Mouse (Mus musculus): ENCODE results near the gene Apom. TPM values are rescaled to one million over a fixed set of nuclear protein-coding genes. Genes with fewer than 3 reads are reported as not detected.

The Apom gene
- polyA plus RNA-seq, 1 experiment from 2014 or later, result 0.99 TPM

DNA sequence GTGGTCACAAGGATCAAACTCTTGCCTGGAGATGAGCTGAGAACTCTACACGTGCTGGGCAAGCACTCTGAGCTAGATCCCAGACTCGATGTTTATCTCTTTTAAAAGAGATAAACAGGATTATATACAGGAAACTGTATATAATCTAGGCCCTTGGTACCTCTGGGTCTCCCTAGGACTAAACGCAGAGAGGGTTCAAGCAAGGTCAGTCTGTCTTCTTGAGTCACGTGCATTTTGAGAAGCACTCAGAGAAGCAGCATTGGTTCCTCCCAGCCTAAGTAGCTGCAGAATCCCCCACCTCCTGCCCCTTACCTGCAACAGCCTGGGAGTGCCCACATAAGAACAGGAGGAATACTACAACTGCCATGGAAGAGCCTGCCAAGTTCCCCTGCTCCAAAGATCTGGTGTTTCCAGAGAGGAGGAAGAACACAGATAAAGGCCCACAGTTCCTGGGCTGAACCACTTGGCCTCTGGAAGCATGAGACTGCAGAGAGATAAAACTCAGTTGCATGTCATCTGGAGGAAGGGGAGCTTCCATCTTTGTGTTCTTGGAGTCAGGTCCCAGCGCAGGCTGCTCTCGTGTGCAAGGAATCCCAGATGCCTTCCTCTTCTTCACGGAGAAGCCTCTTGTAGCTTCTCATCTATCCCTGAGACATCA is 46.5 kb downstream of the Apom start, which contains the start of gene Ly6g6f:
Gene Ly6g6f, minus strand, starts transcription at position 403 of the 658 bp plus-strand sequence.
- WGBS, result 85% methylated on average over 7 of the region's 7 CpGs
- Histone ChIP-seq H3K9me3 (replicated peaks) (no peaks in the 10 kb centered on the region), H3K4me2 (no peak within 1 kb of the TSS), H3K36me3 (ENCODE audit: poor library complexity, severe bottlenecking) (no peaks in the 10 kb centered on the region), H3K9ac (no peak within 1 kb of the TSS), H3K4me1 (peaks cover 12% of the 10 kb centered on the region), H3K4me3 (no peak within 1 kb of the TSS), H3K27me3 (0 out of 2 replicates have a peak, but pooled peaks cover 3% of the 10 kb centered on the region), H3K27ac (no peak within 1 kb of the TSS)
- no peak for ATAC-seq

DNA sequence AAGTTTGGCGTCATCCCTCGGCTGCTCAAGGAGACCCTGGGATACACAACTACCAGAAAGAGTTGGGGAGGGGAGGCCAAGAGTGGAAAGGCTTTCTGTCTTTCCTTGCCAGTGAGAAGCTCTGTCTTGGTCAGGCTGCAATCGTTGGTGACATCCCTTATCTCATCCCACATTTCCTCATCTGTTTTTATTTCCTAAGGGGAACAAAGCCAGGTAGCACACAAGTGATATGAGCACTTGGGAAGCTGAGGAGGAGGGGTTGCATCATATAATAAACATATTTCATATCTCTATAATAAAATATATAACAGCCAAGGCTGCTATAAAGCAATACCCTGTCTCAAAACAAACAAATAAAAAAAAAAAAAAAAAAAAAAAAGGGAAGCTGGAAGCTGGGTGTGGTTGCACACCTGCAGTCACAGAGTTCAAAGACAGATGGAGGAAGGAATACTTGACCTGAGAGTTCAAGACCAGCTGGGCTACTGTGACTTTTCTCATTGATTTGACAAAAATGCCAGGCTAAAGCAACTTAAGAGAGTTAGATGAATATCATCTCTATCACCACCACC is 47.8 kb downstream of the Apom start:
- WGBS, result 82% methylated on average over 3 of the region's 3 CpGs
- Histone ChIP-seq H3K27me3 (0 out of 2 replicates have a peak, but pooled peaks cover 3% of the 10 kb centered on the region), H3K27ac (no peak overlapping the region), H3K4me3 (no peak overlapping the region), H3K9ac (no peak overlapping the region), H3K4me2 (no peak overlapping the region), H3K4me1 (0 out of 2 replicates have a peak, but pooled peaks cover 5% of the 10 kb centered on the region), H3K9me3 (replicated peaks) (no peaks in the 10 kb centered on the region), H3K36me3 (ENCODE audit: poor library complexity, severe bottlenecking) (no peaks in the 10 kb centered on the region)
- no peak for ATAC-seq

DNA sequence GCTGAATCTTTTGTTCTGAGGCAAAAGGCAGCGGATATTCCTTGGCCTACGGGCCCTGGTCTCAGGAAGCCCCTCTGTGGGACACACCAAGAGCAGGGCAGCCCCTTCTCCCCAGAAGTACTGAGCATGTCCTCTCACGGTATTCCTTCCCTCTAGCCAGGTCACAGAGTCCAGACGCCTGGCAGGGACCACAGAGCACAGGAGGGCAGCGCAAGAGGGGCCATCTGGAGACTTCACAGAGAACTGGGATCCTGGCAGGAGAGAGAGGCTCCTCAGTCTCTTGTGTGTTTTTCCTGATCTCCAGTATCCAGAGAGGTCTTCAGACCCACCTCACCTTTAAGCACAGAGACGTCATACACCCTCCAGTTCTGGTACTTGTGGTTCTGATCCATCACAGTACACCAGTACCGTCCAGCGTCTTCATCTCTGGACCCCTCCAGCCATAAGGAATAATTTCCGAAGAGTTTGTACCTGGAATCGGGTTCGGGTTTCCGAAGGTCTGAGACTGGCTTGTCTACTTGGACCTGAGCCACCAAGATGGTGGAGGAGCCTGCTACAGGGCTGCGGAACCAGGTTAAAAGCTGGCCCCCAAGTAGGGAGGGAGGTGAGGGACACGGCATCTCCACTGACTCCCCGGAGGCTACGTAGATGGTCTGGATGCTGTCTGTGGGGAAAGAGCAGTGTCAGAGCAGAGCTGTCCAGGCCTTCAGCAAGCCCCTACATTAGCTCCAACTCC is 48.8 kb downstream of the Apom start:
- H3K36me3 ChIP-seq (ENCODE audit: poor library complexity, severe bottlenecking), result no peaks in the 10 kb centered on the region
- no peak overlapping the region for H3K27ac ChIP-seq
- H3K4me1 ChIP-seq, result 0 out of 2 replicates have a peak, but pooled peaks cover 5% of the 10 kb centered on the region
- ATAC-seq, result no peak
- no peaks in the 10 kb centered on the region for H3K9me3 ChIP-seq (replicated peaks)
- H3K4me3 ChIP-seq, result no peak overlapping the region
- 85% methylated on average over 16 of the region's 16 CpGs for WGBS
- 0 out of 2 replicates have a peak, but pooled peaks cover 3% of the 10 kb centered on the region for H3K27me3 ChIP-seq
- H3K4me2 ChIP-seq, result no peak overlapping the region
- no peak overlapping the region for H3K9ac ChIP-seq

DNA sequence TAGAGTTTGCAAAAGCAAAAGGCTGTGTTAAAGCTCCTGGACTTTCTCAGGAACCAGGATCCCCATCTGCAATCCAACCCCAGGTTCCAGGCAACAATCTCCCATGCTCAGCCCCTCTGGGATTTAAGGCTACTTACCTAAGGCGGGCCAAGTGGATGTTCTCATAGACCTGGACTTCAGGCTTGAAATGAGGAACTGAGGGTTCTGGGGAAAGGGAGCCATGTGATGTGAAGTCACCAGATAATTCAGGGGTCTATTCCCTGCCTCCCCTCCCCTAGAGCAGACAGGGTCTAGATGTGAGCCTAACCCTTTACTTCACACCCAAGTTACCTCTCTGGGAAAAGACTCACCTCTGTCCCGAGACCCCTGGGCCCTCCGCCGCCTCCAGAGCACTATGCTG is 51.1 kb downstream of the Apom start:
- Histone ChIP-seq H3K36me3 (ENCODE audit: poor library complexity, severe bottlenecking) (no peaks in the 10 kb centered on the region), H3K4me3 (no peak overlapping the region), H3K9ac (no peak overlapping the region), H3K4me2 (no peak overlapping the region), H3K4me1 (peaks cover 23% of the 10 kb centered on the region), H3K27me3 (no peaks in the 10 kb centered on the region), H3K27ac (no peak overlapping the region), H3K9me3 (replicated peaks) (no peaks in the 10 kb centered on the region)
- no peak for ATAC-seq
- WGBS, result 61% methylated on average over 4 of the region's 4 CpGs

DNA sequence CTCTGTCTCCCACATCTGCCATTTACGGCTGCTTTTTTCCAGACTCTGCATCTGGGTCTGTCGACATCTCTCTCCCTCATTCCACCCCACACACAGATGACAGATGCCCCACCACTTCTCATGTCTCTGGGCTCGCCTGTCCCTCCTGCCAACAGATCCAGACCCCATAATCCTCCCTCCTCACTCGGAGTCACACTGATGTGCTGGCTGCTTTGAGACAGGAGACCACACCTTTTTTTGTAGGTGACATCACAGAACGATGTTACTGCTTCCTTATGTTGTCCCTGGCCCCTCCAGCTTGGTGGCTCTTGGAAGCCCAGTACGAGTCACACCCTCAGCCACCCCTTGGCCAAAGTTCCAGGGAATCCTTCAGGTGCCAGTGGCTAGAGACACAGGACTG is 51.6 kb downstream of the Apom start:
- H3K27ac ChIP-seq, result no peak overlapping the region
- no peak overlapping the region for H3K4me3 ChIP-seq
- no peak for ATAC-seq
- H3K4me1 ChIP-seq, result peaks cover 23% of the 10 kb centered on the region
- 75% methylated on average over 6 of the region's 6 CpGs for WGBS
- H3K27me3 ChIP-seq, result no peaks in the 10 kb centered on the region
- no peak overlapping the region for H3K4me2 ChIP-seq
- H3K9me3 ChIP-seq (replicated peaks), result no peaks in the 10 kb centered on the region
- no peak overlapping the region for H3K9ac ChIP-seq
- H3K36me3 ChIP-seq (ENCODE audit: poor library complexity, severe bottlenecking), result no peaks in the 10 kb centered on the region

DNA sequence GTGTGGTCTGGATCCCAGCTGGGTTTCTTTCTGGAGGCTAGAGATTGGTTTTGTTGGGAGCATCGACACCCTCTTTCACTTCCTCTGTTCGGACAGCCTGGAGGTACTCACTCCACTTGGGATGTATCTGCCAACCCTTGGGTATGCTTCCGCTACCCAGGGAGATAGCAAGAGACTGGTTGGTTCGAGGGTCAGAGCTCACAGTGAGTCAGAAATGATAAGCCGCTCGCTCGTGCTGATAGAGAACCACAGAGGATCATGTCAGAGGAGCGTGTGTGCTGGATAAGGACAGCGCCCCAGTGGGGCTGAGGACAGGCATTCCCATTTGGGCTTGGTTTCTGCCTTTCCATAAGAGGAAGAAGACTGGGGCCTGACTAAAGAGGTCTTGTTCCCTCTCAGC is 52.1 kb downstream of the Apom start:
- no peaks in the 10 kb centered on the region for H3K27me3 ChIP-seq
- H3K27ac ChIP-seq, result no peak overlapping the region; the same call in 1 of the 2 replicates
- ATAC-seq, result no peak
- no peaks in the 10 kb centered on the region for H3K36me3 ChIP-seq (ENCODE audit: poor library complexity, severe bottlenecking)
- 68% methylated on average over 9 of the region's 9 CpGs for WGBS
- no peak overlapping the region for H3K4me2 ChIP-seq
- no peak overlapping the region for H3K9ac ChIP-seq
- H3K4me3 ChIP-seq, result no peak overlapping the region
- no peaks in the 10 kb centered on the region for H3K9me3 ChIP-seq (replicated peaks)
- H3K4me1 ChIP-seq, result peaks cover 23% of the 10 kb centered on the region

Other genes with a start within 250 kb of the Apom start
- gene C2, start 233.8 kb downstream of the Apom start, polyA plus RNA-seq (2015; fragmentation: Nextera tagmentation; extraction: Ambion mirVana), result 0.74 and 1.4 TPM in 2 replicates
- 97.9 and 107 TPM in 2 replicates for gene Ehmt2, start 233.6 kb downstream of the Apom start, polyA plus RNA-seq (2015; fragmentation: Nextera tagmentation; extraction: Ambion mirVana)
- gene Slc44a4, start 217.6 kb downstream of the Apom start, polyA plus RNA-seq (2015; fragmentation: Nextera tagmentation; extraction: Ambion mirVana), result not detected in 2 replicates
- gene Neu1, start 200.8 kb downstream of the Apom start, polyA plus RNA-seq (2015; fragmentation: Nextera tagmentation; extraction: Ambion mirVana), result 18.0 and 18.7 TPM in 2 replicates
- 0.10 and 0.12 TPM in 2 replicates for gene Hspa1b, start 172.8 kb downstream of the Apom start, polyA plus RNA-seq (2015; fragmentation: Nextera tagmentation; extraction: Ambion mirVana)
- not detected in 2 replicates for gene Gm20481, start 162.1 kb downstream of the Apom start, polyA plus RNA-seq (2015; fragmentation: Nextera tagmentation; extraction: Ambion mirVana)
- 1.5 and 1.6 TPM in 2 replicates for gene Hspa1a, start 159.9 kb downstream of the Apom start, polyA plus RNA-seq (2015; fragmentation: Nextera tagmentation; extraction: Ambion mirVana)
- 1.00 and 1.3 TPM in 2 replicates for gene Hspa1l, start 159.3 kb downstream of the Apom start, polyA plus RNA-seq (2015; fragmentation: Nextera tagmentation; extraction: Ambion mirVana)
- 203 and 213 TPM in 2 replicates for gene Lsm2, start 150.2 kb downstream of the Apom start, polyA plus RNA-seq (2015; fragmentation: Nextera tagmentation; extraction: Ambion mirVana)
- 88.4 and 104 TPM in 2 replicates for gene Vars, start 131.1 kb downstream of the Apom start, polyA plus RNA-seq (2015; fragmentation: Nextera tagmentation; extraction: Ambion mirVana)
- 0.18 and 0.20 TPM in 2 replicates for gene Vwa7, start 115.5 kb downstream of the Apom start, polyA plus RNA-seq (2015; fragmentation: Nextera tagmentation; extraction: Ambion mirVana)
- gene Sapcd1, start 104.0 kb downstream of the Apom start, polyA plus RNA-seq (2015; fragmentation: Nextera tagmentation; extraction: Ambion mirVana), result 7.2 and 7.8 TPM in 2 replicates
- 4.5 and 5.9 TPM in 2 replicates for gene Msh5, start 85.3 kb downstream of the Apom start, polyA plus RNA-seq (2015; fragmentation: Nextera tagmentation; extraction: Ambion mirVana)
- 141 and 147 TPM in 2 replicates for gene Clic1, start 82.1 kb downstream of the Apom start, polyA plus RNA-seq (2015; fragmentation: Nextera tagmentation; extraction: Ambion mirVana)
- gene Ddah2, start 73.0 kb downstream of the Apom start, polyA plus RNA-seq (2015; fragmentation: Nextera tagmentation; extraction: Ambion mirVana), result 543 and 566 TPM in 2 replicates
- not detected in 2 replicates for gene Ly6g6c, start 66.7 kb downstream of the Apom start, polyA plus RNA-seq (2015; fragmentation: Nextera tagmentation; extraction: Ambion mirVana)
- 0.29 and 0.56 TPM in 2 replicates for gene Mpig6b, start 65.9 kb downstream of the Apom start, polyA plus RNA-seq (2015; fragmentation: Nextera tagmentation; extraction: Ambion mirVana)
- gene Ly6g6e, start 55.1 kb downstream of the Apom start, polyA plus RNA-seq (2015; fragmentation: Nextera tagmentation; extraction: Ambion mirVana), result 1.7 and 2.3 TPM in 2 replicates
- gene Ly6g6d, start 54.0 kb downstream of the Apom start, polyA plus RNA-seq (2015; fragmentation: Nextera tagmentation; extraction: Ambion mirVana), result 0.58 and 0.81 TPM in 2 replicates
- 0.25 TPM in 1 of 2 replicates, not detected in the other for gene Ly6g6f, start 46.4 kb downstream of the Apom start, polyA plus RNA-seq (2015; fragmentation: Nextera tagmentation; extraction: Ambion mirVana)
- 74.9 and 77.6 TPM in 2 replicates for gene Abhd16a, start 42.8 kb downstream of the Apom start, polyA plus RNA-seq (2015; fragmentation: Nextera tagmentation; extraction: Ambion mirVana)
- gene Ly6g5c, start 23.8 kb downstream of the Apom start, polyA plus RNA-seq (2015; fragmentation: Nextera tagmentation; extraction: Ambion mirVana), result not detected in 2 replicates
- 1.2 and 1.3 TPM in 2 replicates for gene Ly6g5b, start 16.6 kb downstream of the Apom start, polyA plus RNA-seq (2015; fragmentation: Nextera tagmentation; extraction: Ambion mirVana)
- gene Gpank1, start 10.6 kb downstream of the Apom start, polyA plus RNA-seq (2015; fragmentation: Nextera tagmentation; extraction: Ambion mirVana), result 32.4 and 33.3 TPM in 2 replicates
- 339 and 356 TPM in 2 replicates for gene Csnk2b, start 10.0 kb downstream of the Apom start, polyA plus RNA-seq (2015; fragmentation: Nextera tagmentation; extraction: Ambion mirVana)
- 8.3 and 8.6 TPM in 2 replicates for gene D17H6S53E, start 5.7 kb downstream of the Apom start, polyA plus RNA-seq (2015; fragmentation: Nextera tagmentation; extraction: Ambion mirVana)
- 82.5 and 82.6 TPM in 2 replicates for gene Bag6, start 3.1 kb upstream of the Apom start, polyA plus RNA-seq (2015; fragmentation: Nextera tagmentation; extraction: Ambion mirVana)
- 213 TPM in 2 replicates for gene Prrc2a, start 32.8 kb upstream of the Apom start, polyA plus RNA-seq (2015; fragmentation: Nextera tagmentation; extraction: Ambion mirVana)
- gene Aif1, start 44.0 kb upstream of the Apom start, polyA plus RNA-seq (2015; fragmentation: Nextera tagmentation; extraction: Ambion mirVana), result 5.6 and 6.0 TPM in 2 replicates
- 3.5 and 4.2 TPM in 2 replicates for gene Lst1, start 56.4 kb upstream of the Apom start, polyA plus RNA-seq (2015; fragmentation: Nextera tagmentation; extraction: Ambion mirVana)
- 0.20 TPM in 1 of 2 replicates, not detected in the other for gene Ltb, start 62.4 kb upstream of the Apom start, polyA plus RNA-seq (2015; fragmentation: Nextera tagmentation; extraction: Ambion mirVana)
- gene Tnf, start 70.0 kb upstream of the Apom start, polyA plus RNA-seq (2015; fragmentation: Nextera tagmentation; extraction: Ambion mirVana), result not detected in 2 replicates
- gene Lta, start 73.3 kb upstream of the Apom start, polyA plus RNA-seq (2015; fragmentation: Nextera tagmentation; extraction: Ambion mirVana), result 0.16 TPM in 1 of 2 replicates, not detected in the other
- gene Gm16181, start 88.8 kb upstream of the Apom start, polyA plus RNA-seq (2015; fragmentation: Nextera tagmentation; extraction: Ambion mirVana), result 0.37 and 0.59 TPM in 2 replicates
- gene Atp6v1g2, start 101.6 kb upstream of the Apom start, polyA plus RNA-seq (2015; fragmentation: Nextera tagmentation; extraction: Ambion mirVana), result 20.8 and 24.3 TPM in 2 replicates
- 10.5 and 11.2 TPM in 2 replicates for gene Nfkbil1, start 103.7 kb upstream of the Apom start, polyA plus RNA-seq (2015; fragmentation: Nextera tagmentation; extraction: Ambion mirVana)
- 592 and 632 TPM in 2 replicates for gene Ddx39b, start 109.7 kb upstream of the Apom start, polyA plus RNA-seq (2015; fragmentation: Nextera tagmentation; extraction: Ambion mirVana)
- gene H2-D1, start 130.7 kb upstream of the Apom start, polyA plus RNA-seq (2015; fragmentation: Nextera tagmentation; extraction: Ambion mirVana), result 37.7 and 45.8 TPM in 2 replicates
- gene H2-Q1, start 188.4 kb upstream of the Apom start, polyA plus RNA-seq (2015; fragmentation: Nextera tagmentation; extraction: Ambion mirVana), result not detected in 2 replicates
- gene H2-Q2, start 210.2 kb upstream of the Apom start, polyA plus RNA-seq (2015; fragmentation: Nextera tagmentation; extraction: Ambion mirVana), result 0.14 and 0.15 TPM in 2 replicates
- 0.89 and 1.2 TPM in 2 replicates for gene H2-Q4, start 247.6 kb upstream of the Apom start, polyA plus RNA-seq (2015; fragmentation: Nextera tagmentation; extraction: Ambion mirVana)